Mouse (Mus musculus) erythroblast, embryonic 14.5 days (primary cell): ENCODE measurements around the gene Rinl. TPM values are rescaled to one million over a fixed set of nuclear protein-coding genes. Genes with fewer than 3 reads are reported as not detected.

Experiments used
- H3K27me3 ChIP-seq: 2 replicates; pipeline ENCODE4 v1.6.1; 2012; ENCODE audit warnings: inconsistent platforms; ENCODE audit not compliant: control insufficient read depth
- H3K36me3 ChIP-seq: 2 replicates; pipeline ENCODE4 v1.6.1; 2012; ENCODE audit warnings: mild to moderate bottlenecking, inconsistent platforms; ENCODE audit not compliant: control insufficient read depth
- H3K4me1 ChIP-seq: 2 replicates; pipeline ENCODE4 v1.6.1; 2012; ENCODE audit warnings: inconsistent platforms; ENCODE audit not compliant: control insufficient read depth
- H3K4me3 ChIP-seq: replicated peaks from 2 replicates; pipeline ENCODE3; 2012; ENCODE audit warnings: moderate library complexity, mild to moderate bottlenecking, inconsistent platforms
- H3K9me3 ChIP-seq: 2 replicates; pipeline ENCODE4 v1.6.1; 2012; ENCODE audit warnings: low read length, inconsistent platforms, mixed read lengths; ENCODE audit not compliant: control insufficient read depth
- GATA1 ChIP-seq: IDR thresholded peaks from 2 replicates; pipeline ENCODE4 v1.6.1; 2012; ENCODE audit warnings: low read length, inconsistent platforms, mixed read lengths
- TAL1 ChIP-seq: IDR thresholded peaks from 3 replicates; pipeline ENCODE4 v1.6.1; 2012; ENCODE audit warnings: low read length, inconsistent platforms, mixed read lengths
- polyA plus RNA-seq: library from polyadenylated mRNA; stranded (reverse); fragments of >175 nt; gene quantifications from 2 replicates; pipeline ENCODE4 v1.2.3, GENCODE M21; 2012

Gene Rinl
- 0.49 and 0.65 TPM in 2 replicates for polyA plus RNA-seq

DNA sequence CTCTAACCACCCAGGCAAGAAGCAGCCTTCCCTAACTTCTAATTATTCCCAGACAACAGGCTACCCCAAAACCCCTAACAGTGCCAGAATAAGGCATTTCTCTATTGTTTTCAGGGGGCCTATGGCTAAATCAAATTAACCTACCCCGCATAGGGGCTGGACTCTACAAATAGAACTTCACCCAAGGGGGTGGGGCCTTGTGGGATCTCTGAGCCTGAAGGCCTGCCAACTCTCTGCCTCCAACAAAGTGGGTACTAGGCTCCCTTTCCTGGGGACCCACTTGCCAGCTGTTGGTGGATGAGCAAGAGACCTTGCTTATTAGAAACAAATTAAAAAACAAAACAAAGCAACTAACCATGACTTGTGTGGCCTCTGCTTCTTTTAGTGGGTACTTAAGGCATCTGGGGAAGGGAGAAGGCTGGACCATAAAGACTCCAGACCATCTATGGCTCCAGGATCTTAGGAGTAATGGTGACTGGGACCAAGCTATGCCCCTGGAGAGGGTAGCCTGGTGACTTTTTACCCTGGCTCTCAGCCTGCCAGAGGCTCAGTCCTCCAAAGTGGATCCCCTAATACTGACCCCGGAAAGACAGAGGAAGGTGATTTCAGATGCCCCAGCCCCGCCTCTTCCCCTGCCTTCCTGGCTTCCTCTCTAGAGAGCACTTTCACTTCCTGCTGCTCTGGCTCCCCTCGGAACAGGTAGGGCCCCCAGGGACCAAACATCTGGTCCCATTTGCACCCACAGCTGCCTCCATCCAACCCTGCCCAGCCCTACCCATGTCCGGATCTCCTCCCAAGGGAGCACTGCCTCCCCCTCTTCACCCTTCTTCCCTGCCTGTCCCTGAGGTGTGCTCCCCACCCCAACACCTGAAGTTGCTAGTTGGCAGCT is at the start of gene Rinl:
Gene Rinl (plus strand): TSS at position 663 of the 889 bp plus-strand sequence.
- TF ChIP-seq TAL1 = no peak
- TF ChIP-seq GATA1 = no peak
- Histone ChIP-seq H3K9me3 (no peaks in the 10 kb centered on the region), H3K4me3 (no peak within 1 kb of the TSS), H3K4me1 (no peaks in the 10 kb centered on the region), H3K36me3 (peaks cover 26% of the 10 kb centered on the region), H3K27me3 (no peaks in the 10 kb centered on the region)

DNA sequence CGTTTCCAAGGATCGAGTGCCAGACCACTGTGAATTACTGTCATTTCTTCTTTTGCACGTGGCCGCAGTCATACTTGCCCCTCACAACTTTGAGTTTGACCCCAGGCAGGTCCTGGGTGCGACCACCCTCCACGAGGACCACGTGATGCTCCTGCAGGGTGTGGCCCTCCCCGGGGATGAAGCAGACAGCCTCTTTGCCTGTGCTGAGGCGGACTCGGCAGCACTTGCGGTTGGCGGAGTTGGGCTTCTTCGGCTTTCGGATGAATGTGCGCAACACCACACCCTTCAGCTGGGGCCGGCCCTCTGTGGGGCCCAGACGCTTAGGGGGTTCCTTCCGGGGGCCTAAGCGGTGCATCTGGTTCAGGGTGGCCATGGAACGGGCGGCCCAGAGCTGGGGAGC is 48.9 kb upstream of the Rinl start:
- no peaks in the 10 kb centered on the region for H3K9me3 ChIP-seq
- H3K4me3 ChIP-seq = no peak overlapping the region
- no peaks in the 10 kb centered on the region for H3K27me3 ChIP-seq
- peaks cover 41% of the 10 kb centered on the region for H3K36me3 ChIP-seq
- TF ChIP-seq GATA1 (no peak), TAL1 (no peak)
- peaks cover 32% of the 10 kb centered on the region for H3K4me1 ChIP-seq

DNA sequence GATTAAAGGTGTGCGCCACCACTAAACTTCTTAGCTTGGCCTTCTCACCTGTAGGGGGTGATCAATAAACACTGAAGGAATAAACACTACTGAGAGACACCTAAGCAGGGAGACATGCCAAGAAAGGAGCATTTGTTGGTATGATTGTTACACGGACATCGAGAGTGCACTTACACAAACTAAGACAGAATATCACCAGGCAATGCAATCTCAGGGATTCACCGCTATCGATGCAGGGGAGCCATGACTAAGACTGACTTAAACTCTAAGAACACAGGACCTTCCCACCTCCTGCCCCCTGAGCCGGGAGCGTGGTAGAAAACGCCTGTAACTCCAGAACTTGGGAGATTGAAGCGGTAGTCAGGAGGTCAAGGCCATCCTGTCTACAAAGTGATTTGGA is 47.8 kb upstream of the Rinl start:
- Histone ChIP-seq H3K36me3 (peaks cover 48% of the 10 kb centered on the region), H3K9me3 (no peaks in the 10 kb centered on the region), H3K4me1 (peaks cover 32% of the 10 kb centered on the region), H3K4me3 (peak overlapping the region; percentile 89), H3K27me3 (no peaks in the 10 kb centered on the region)
- TF ChIP-seq TAL1 (no peak), GATA1 (no peak)

DNA sequence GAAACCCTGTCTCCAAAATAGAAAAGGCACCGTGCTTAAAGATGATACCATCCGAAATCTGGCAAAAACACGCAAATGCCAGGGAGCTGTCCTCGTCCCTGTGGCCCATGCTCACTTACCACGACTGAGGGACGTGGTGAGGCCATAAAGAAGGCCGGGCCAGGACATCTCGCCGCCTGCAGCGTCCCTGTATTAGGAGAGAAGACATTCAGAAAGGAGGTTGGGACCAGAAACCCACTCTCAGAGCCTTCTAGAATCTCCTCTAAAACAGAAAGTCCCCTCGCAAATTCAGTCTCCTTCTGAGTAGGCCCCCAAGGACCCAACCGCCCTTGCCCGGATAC is 47.4 kb upstream of the Rinl start:
- peak overlapping the region; percentile 89 for H3K4me3 ChIP-seq
- H3K9me3 ChIP-seq = no peaks in the 10 kb centered on the region
- peaks cover 52% of the 10 kb centered on the region for H3K36me3 ChIP-seq
- H3K4me1 ChIP-seq = peaks cover 32% of the 10 kb centered on the region
- H3K27me3 ChIP-seq = no peaks in the 10 kb centered on the region
- TF ChIP-seq TAL1 (no peak), GATA1 (no peak)

DNA sequence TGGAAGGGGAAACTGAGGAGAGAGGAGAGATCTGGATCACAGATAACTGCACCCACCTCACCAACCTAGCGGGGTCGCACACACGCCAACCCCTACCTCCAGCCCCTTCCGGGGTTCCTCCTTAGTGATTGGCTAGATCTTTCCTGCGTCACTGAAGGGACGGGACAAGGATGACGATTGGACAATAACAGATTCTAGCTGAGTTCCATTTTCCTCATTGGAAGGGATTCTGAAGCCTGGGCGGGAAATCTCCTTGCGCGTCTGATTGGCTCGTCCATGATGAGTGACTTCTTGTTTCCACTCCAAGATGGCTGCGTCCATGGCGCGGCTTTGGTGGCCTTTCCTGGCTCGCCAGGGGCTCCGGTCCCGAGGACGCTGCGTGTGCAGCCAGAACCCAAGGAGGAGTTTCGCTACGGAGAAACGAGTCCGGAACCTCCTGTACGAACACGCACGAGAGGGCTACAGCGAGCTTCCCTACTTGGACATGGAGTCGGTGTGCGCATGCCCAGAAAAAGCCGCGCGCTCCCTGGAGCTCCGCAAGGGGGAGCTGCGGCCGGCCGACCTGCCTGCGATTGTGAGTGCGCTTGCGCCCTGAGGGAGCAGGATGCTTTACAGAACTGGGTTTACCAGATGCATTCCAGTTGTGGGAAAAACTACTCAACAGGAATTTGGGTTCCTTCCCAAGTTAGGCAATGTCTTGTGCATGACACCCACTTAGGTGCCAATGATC is 46.9 kb upstream of the Rinl start, which contains the start of the genes Mrps12 and Sars2:
Gene Mrps12 (minus strand): TSS at position 112 of the 730 bp plus-strand sequence.
Gene Sars2 (plus strand): TSS at position 284 of the 730 bp plus-strand sequence.
- TF ChIP-seq GATA1 (0 out of 2 replicates have a peak, but pooled peaks have one; percentile 24), TAL1 (no peak)
- Histone ChIP-seq H3K4me3 (peak within 1 kb of the TSS; percentile 89), H3K27me3 (no peaks in the 10 kb centered on the region), H3K4me1 (peaks cover 32% of the 10 kb centered on the region), H3K36me3 (peaks cover 57% of the 10 kb centered on the region), H3K9me3 (no peaks in the 10 kb centered on the region)

DNA sequence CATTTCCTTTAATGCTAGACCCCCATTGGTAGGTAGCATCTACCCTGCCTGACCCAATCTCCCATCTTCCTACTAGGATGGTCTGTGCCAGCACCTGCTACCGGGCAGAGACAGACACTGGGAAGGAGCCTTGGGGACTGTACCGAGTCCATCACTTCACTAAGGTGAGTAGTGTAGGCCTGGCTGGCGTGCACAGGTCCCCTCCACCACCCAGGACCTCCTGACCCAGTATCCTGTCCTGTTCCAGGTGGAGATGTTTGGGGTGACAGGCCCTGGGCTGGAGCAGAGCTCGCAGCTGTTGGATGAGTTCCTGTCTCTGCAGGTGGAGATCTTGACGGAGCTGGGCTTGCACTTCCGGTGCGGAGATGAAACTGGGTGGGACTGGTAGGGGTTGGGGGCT is 38.8 kb upstream of the Rinl start:
- Histone ChIP-seq H3K36me3 (peaks cover 61% of the 10 kb centered on the region), H3K9me3 (no peaks in the 10 kb centered on the region), H3K4me3 (no peak overlapping the region), H3K4me1 (peaks cover 3% of the 10 kb centered on the region), H3K27me3 (no peaks in the 10 kb centered on the region)
- TF ChIP-seq GATA1 (no peak), TAL1 (no peak)

DNA sequence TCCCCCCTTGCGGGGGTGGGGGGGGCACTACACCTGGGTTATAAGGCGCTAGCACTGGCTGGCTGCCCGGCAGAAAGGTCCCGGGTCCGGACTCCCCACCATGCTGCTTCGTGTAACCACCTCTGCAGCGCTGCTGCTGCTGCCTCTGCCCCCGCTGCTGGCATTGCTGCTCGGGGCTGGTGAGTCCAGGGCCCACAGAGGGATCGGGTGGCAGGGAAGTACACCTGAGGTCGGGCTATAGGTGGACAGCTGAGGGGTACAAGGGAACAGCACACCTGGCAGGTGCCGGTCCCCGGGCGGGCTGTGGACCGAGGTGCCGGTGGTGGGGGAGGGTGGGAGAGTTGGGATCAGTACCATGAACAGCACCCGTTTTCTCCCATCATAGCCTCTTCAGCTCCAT is 32.7 kb upstream of the Rinl start, which contains the start of gene Ccer2:
Gene Ccer2 (plus strand): TSS at position 96 of the 400 bp plus-strand sequence.
- peaks cover 48% of the 10 kb centered on the region for H3K36me3 ChIP-seq
- TF ChIP-seq GATA1 (no peak), TAL1 (no peak)
- no peaks in the 10 kb centered on the region for H3K9me3 ChIP-seq
- H3K4me3 ChIP-seq = no peak within 1 kb of the TSS
- H3K27me3 ChIP-seq = peaks cover 23% of the 10 kb centered on the region
- H3K4me1 ChIP-seq = no peaks in the 10 kb centered on the region

DNA sequence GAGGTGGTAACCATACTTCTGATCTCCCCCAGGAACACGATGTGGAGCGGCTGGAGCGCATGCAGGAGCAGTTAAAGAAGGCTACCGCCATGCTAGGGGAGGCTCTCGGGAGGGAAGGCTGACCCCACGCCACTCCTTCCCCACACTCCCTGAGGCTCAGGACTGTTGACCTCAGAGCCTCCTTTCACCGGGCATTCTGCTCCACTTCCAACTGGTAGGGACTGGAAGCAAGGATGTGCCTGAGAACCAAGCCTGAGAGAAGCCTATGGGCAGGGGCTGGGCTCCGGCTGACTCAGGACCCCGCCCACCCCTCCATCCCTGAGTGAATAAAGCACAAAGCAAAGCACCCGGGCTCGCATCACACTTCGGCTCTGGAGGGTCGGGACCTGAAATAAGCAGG is 30.1 kb upstream of the Rinl start:
- Histone ChIP-seq H3K27me3 (peaks cover 23% of the 10 kb centered on the region), H3K4me1 (no peaks in the 10 kb centered on the region), H3K4me3 (no peak overlapping the region), H3K9me3 (no peaks in the 10 kb centered on the region), H3K36me3 (peaks cover 55% of the 10 kb centered on the region)
- TF ChIP-seq TAL1 (no peak), GATA1 (no peak)

DNA sequence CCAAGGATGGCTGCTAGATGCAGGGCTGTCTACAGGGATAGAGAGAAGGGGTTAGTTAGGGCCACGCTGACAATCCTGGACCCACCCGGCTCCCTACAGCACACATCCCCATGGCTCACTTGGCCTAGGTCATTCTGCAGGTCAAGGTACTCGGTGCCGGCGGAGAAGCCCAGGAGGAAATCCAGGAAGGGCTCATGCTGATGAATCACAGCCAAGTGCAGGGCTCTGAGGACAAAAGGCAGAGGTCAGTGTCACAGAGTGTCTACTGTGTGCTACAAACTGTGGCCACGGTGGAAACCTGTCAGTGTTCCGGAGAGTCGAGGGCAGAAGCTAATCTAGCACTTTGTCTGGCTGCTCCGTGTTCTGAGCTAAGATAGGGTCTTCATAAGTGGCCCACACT is 26.9 kb upstream of the Rinl start:
- peaks cover 5% of the 10 kb centered on the region for H3K27me3 ChIP-seq
- H3K9me3 ChIP-seq = no peaks in the 10 kb centered on the region
- no peak overlapping the region for H3K4me3 ChIP-seq
- H3K36me3 ChIP-seq = peaks cover 52% of the 10 kb centered on the region
- H3K4me1 ChIP-seq = peaks cover 19% of the 10 kb centered on the region
- TF ChIP-seq TAL1 (no peak), GATA1 (no peak)
